Mouse (Mus musculus): ENCODE data around the gene Stc2.

DNA sequence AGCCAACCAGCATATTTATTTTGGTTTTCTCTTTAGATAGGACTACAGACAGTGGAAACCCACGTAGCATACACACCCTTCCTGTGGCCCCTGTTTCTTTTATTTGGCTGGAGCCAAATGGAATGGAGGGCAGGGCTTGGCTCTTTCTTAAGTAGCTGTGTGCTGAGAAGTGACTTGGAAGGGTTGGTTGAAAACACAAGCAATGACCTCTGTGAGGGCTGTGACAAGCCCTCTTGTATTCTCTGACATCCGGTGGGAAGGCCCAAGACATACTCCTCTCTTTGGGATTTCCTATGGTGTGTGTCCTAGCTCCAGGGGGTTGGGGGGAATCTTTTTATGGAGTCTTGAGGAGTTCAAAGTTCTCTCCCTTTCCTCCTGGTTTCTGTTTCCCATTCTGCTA lies 3.5 kb downstream of the Stc2 start:
- no peak for TF ChIP-seq EP300 (IDR thresholded peaks at IDR 0.05; ENCODE audit: low read depth)
- no peak for TF ChIP-seq CTCF (IDR thresholded peaks at IDR 0.05; ENCODE audit: low read depth)

Measured in liver, postnatal 0 days (tissue).